In the genomic region with DNA sequence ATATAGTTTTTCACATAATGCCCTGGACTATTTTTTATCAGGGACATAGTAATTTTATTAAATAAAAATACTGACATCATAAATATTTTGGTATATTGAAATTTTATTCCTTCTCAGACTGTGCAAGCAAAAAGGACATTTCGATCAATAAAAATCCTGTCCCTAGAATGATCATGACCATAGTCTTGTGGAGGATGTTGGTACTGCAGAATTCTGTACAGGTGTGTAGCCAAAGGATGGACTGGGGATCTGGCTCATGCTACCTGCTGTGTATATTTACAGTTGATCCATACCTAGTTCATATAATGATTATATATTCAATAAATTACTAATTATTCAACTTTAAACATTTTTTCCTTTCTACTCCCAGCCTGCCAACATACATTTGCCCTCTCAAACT, we compare ENCODE assay signal across 22 mouse cellular contexts.
A peak's percentile ranks its signal among the peaks of the same experiment; 100 is the strongest.
DNase-seq lines count a peak whose midpoint lies in the region; ATAC-seq and TF ChIP-seq lines count a peak whose summit lies in the region.
"Had no signal": no experiment of that assay in that cellular context is flagged by ENCODE, and none has a peak within 500 bp of the region (broad histone marks: within the 10 kb centered on the region; RNA-seq: fewer than 3 reads in every experiment).

No protein-coding gene starts in this region.

- DNase-seq in embryonic facial prominence, embryonic 11.5 days (ENCODE audit: low spot score), result no peak
- DNase-seq in embryonic facial prominence, embryonic 10.5 days (ENCODE audit: low spot score), result no peak
- no peak for DNase-seq in midbrain, embryonic 14.5 days
- no peak for DNase-seq in midbrain, embryonic 10.5 days (ENCODE audit: low spot score)
- no peak for DNase-seq in brain, embryonic 14.5 days (ENCODE audit: low read depth)
- DNase-seq in thymus, adult 18-20 months, result no peak
- DNase-seq: adrenal gland, adult 2 months; adrenal gland, adult 8-10 months; adrenal gland, postnatal 10 days; adrenal gland, postnatal 14 days; adrenal gland, postnatal 25 days; adrenal gland, postnatal 36 days; B cell, adult 2 months; cerebellum, adult 11 months; cerebellum, adult 11-12 months; cerebellum, adult 18-20 months; cerebellum, adult 2 months had no signal

- WGBS in embryonic facial prominence, embryonic 11.5 days, result 97% methylated on average over 1 of the region's 1 CpGs
- 96% methylated on average over 1 of the region's 1 CpGs for WGBS in embryonic facial prominence, embryonic 10.5 days
- 98% methylated on average over 1 of the region's 1 CpGs for WGBS in midbrain, embryonic 14.5 days
- WGBS in midbrain, embryonic 10.5 days, result 93% methylated on average over 1 of the region's 1 CpGs

- H3K9ac ChIP-seq in embryonic facial prominence, embryonic 11.5 days (replicated peaks; ENCODE audit: low read length), result no peak overlapping the region
- no peak overlapping the region for H3K9ac ChIP-seq in midbrain, embryonic 14.5 days (replicated peaks; ENCODE audit: low read length)

- no peak overlapping the region for H3K4me2 ChIP-seq in embryonic facial prominence, embryonic 11.5 days (ENCODE audit: low read depth, low read length)
- no peak overlapping the region for H3K4me2 ChIP-seq in midbrain, embryonic 14.5 days (ENCODE audit: low read length)

- 0 out of 2 replicates have a peak, but pooled peaks have one; percentile 52 for ATAC-seq in embryonic facial prominence, embryonic 11.5 days (replicated peaks; ENCODE audit: insufficient number of reproducible peaks, low FRiP score, low TSS enrichment, low read depth)
- peak; percentile 60 for ATAC-seq in midbrain, embryonic 14.5 days (ENCODE audit: low FRiP score, low TSS enrichment)
- ATAC-seq: activated CD4-positive, CD25-positive, alpha-beta regulatory T cell, adult 4 months; CD4-positive, CD25-positive, alpha-beta regulatory T cell, adult 4 months; Patski had no signal

- no peak for TF ChIP-seq POLR2A in brain, embryonic 14.5 days (IDR thresholded peaks at IDR 0.05; ENCODE audit: borderline replicate concordance, extremely low read depth, insufficient read depth, insufficient read length, poor library complexity, severe bottlenecking)

- H3K9me3 ChIP-seq in embryonic facial prominence, embryonic 11.5 days (replicated peaks; ENCODE audit: control insufficient read depth, low read length), result no peaks in the 10 kb centered on the region
- H3K9me3 ChIP-seq in embryonic facial prominence, embryonic 10.5 days, result no peaks in the 10 kb centered on the region
- no peaks in the 10 kb centered on the region for H3K9me3 ChIP-seq in midbrain, embryonic 14.5 days (ENCODE audit: control insufficient read depth, low read length)
- H3K9me3 ChIP-seq in midbrain, embryonic 10.5 days (replicated peaks), result no peaks in the 10 kb centered on the region

- H3K36me3 ChIP-seq in embryonic facial prominence, embryonic 11.5 days (replicated peaks; ENCODE audit: control insufficient read depth, insufficient read depth, low read depth, low read length), result no peaks in the 10 kb centered on the region
- H3K36me3 ChIP-seq in embryonic facial prominence, embryonic 10.5 days (replicated peaks), result no peaks in the 10 kb centered on the region
- no peaks in the 10 kb centered on the region for H3K36me3 ChIP-seq in midbrain, embryonic 14.5 days (ENCODE audit: control insufficient read depth, insufficient read depth, low read length)
- no peaks in the 10 kb centered on the region for H3K36me3 ChIP-seq in midbrain, embryonic 10.5 days
- H3K36me3 ChIP-seq: G1E had no signal

- TF ChIP-seq CTCF in brain, embryonic 14.5 days (IDR thresholded peaks at IDR 0.05; ENCODE audit: borderline replicate concordance, extremely low read depth, insufficient read depth, insufficient read length), result peak; percentile 19; the same call in 1 of the 2 replicates

- H3K4me3 ChIP-seq in embryonic facial prominence, embryonic 11.5 days (ENCODE audit: low read depth, low read length), result no peak overlapping the region
- H3K4me3 ChIP-seq in embryonic facial prominence, embryonic 10.5 days, result no peak overlapping the region
- H3K4me3 ChIP-seq in midbrain, embryonic 14.5 days (replicated peaks; ENCODE audit: low read depth, low read length), result no peak overlapping the region
- H3K4me3 ChIP-seq in midbrain, embryonic 10.5 days, result no peak overlapping the region

- H3K27me3 ChIP-seq in embryonic facial prominence, embryonic 11.5 days (ENCODE audit: control insufficient read depth, insufficient read depth, low read length), result no peaks in the 10 kb centered on the region
- no peaks in the 10 kb centered on the region for H3K27me3 ChIP-seq in embryonic facial prominence, embryonic 10.5 days (replicated peaks; ENCODE audit: low read depth, poor library complexity, severe bottlenecking)
- H3K27me3 ChIP-seq in midbrain, embryonic 14.5 days (ENCODE audit: control insufficient read depth, insufficient read depth, low read length), result no peaks in the 10 kb centered on the region
- no peaks in the 10 kb centered on the region for H3K27me3 ChIP-seq in midbrain, embryonic 10.5 days (ENCODE audit: low read depth, poor library complexity, severe bottlenecking)
- H3K27me3 ChIP-seq: CH12.LX, Patski had no signal

- H3K27ac ChIP-seq in embryonic facial prominence, embryonic 11.5 days (replicated peaks; ENCODE audit: low read depth, low read length), result no peak overlapping the region
- no peak overlapping the region for H3K27ac ChIP-seq in embryonic facial prominence, embryonic 10.5 days (replicated peaks)
- no peak overlapping the region for H3K27ac ChIP-seq in midbrain, embryonic 14.5 days (replicated peaks; ENCODE audit: low read depth, low read length)
- no peak overlapping the region for H3K27ac ChIP-seq in midbrain, embryonic 10.5 days (replicated peaks)

- no peaks in the 10 kb centered on the region for H3K4me1 ChIP-seq in embryonic facial prominence, embryonic 11.5 days (ENCODE audit: control insufficient read depth, insufficient read depth, low read length)
- H3K4me1 ChIP-seq in embryonic facial prominence, embryonic 10.5 days, result no peaks in the 10 kb centered on the region
- no peaks in the 10 kb centered on the region for H3K4me1 ChIP-seq in midbrain, embryonic 14.5 days (ENCODE audit: control insufficient read depth, insufficient read depth, low read length)
- no peaks in the 10 kb centered on the region for H3K4me1 ChIP-seq in midbrain, embryonic 10.5 days
